21 mouse cellular contexts compared by ENCODE assay signal in genomic region chr8:125330638-125331037, GRCm38 (mm10).
A peak's percentile ranks its signal among the peaks of the same experiment; 100 is the strongest.
DNase-seq lines count a peak whose midpoint lies in the region; ATAC-seq and TF ChIP-seq lines count a peak whose summit lies in the region.
"Had no signal": no experiment of that assay in that cellular context is flagged by ENCODE, and none has a peak within 500 bp of the region (broad histone marks: within the 10 kb centered on the region; RNA-seq: fewer than 3 reads in every experiment).

No protein-coding gene starts in this region.

- peak overlapping the region; percentile 76 for H3K27ac ChIP-seq in heart, embryonic 12.5 days (ENCODE audit: poor library complexity, severe bottlenecking)
- H3K27ac ChIP-seq in midbrain, embryonic 11.5 days (ENCODE audit: low read depth, low read length) = no peak overlapping the region; the same call in 1 of the 2 replicates
- H3K27ac ChIP-seq in midbrain, embryonic 15.5 days = no peak overlapping the region
- peak overlapping the region; percentile 40 for H3K27ac ChIP-seq in heart, postnatal 0 days (ENCODE audit: low read depth)
- H3K27ac ChIP-seq: hindbrain, postnatal 0 days; kidney, embryonic 15.5 days; limb, embryonic 13.5 days; liver, embryonic 13.5 days; stomach, postnatal 0 days had no signal

- no peak overlapping the region for H3K4me2 ChIP-seq in heart, embryonic 12.5 days
- H3K4me2 ChIP-seq in midbrain, embryonic 11.5 days = no peak overlapping the region
- H3K4me2 ChIP-seq in midbrain, embryonic 15.5 days = no peak overlapping the region
- H3K4me2 ChIP-seq in heart, postnatal 0 days (ENCODE audit: low read depth, low read length) = no peak overlapping the region
- H3K4me2 ChIP-seq: kidney, embryonic 15.5 days; limb, embryonic 13.5 days; liver, embryonic 13.5 days; lung, embryonic 14.5 days had no signal

- peaks cover 53% of the 10 kb centered on the region for H3K4me1 ChIP-seq in heart, embryonic 12.5 days (replicated peaks)
- H3K4me1 ChIP-seq in midbrain, embryonic 11.5 days (ENCODE audit: control insufficient read depth, insufficient read depth, low read length) = peaks cover 9% of the 10 kb centered on the region
- H3K4me1 ChIP-seq in midbrain, embryonic 15.5 days = peaks cover 17% of the 10 kb centered on the region
- peaks cover 26% of the 10 kb centered on the region for H3K4me1 ChIP-seq in heart, postnatal 0 days (ENCODE audit: control insufficient read depth, insufficient read depth)
- H3K4me1 ChIP-seq: liver, embryonic 13.5 days had no signal

- whole genome bisulfite sequencing in heart, embryonic 12.5 days = 30% methylated on average over 6 of the region's 6 CpGs
- 57% methylated on average over 6 of the region's 6 CpGs for WGBS in midbrain, embryonic 11.5 days
- 31% methylated on average over 6 of the region's 6 CpGs for WGBS in midbrain, embryonic 15.5 days
- WGBS in heart, postnatal 0 days = 30% methylated on average over 6 of the region's 6 CpGs

- H3K36me3 ChIP-seq in heart, embryonic 12.5 days = no peaks in the 10 kb centered on the region
- no peaks in the 10 kb centered on the region for H3K36me3 ChIP-seq in midbrain, embryonic 11.5 days (ENCODE audit: control insufficient read depth, insufficient read depth, low read length)
- H3K36me3 ChIP-seq in midbrain, embryonic 15.5 days (replicated peaks) = no peaks in the 10 kb centered on the region
- H3K36me3 ChIP-seq in heart, postnatal 0 days (replicated peaks; ENCODE audit: control insufficient read depth, insufficient read depth, low read length) = no peaks in the 10 kb centered on the region
- H3K36me3 ChIP-seq: embryonic facial prominence, embryonic 10.5 days; kidney, embryonic 15.5 days; limb, embryonic 13.5 days; liver, embryonic 13.5 days had no signal

- TF ChIP-seq CTCF in heart, postnatal 0 days (IDR thresholded peaks at IDR 0.05; ENCODE audit: low read depth) = no peak

- H3K4me3 ChIP-seq in heart, embryonic 12.5 days = no peak overlapping the region
- H3K4me3 ChIP-seq in midbrain, embryonic 11.5 days (ENCODE audit: low read depth, low read length) = no peak overlapping the region
- H3K4me3 ChIP-seq in midbrain, embryonic 15.5 days = no peak overlapping the region
- H3K4me3 ChIP-seq in heart, postnatal 0 days (ENCODE audit: low read depth, low read length) = no peak overlapping the region
- H3K4me3 ChIP-seq: embryonic facial prominence, embryonic 10.5 days; kidney, embryonic 15.5 days; limb, embryonic 13.5 days; liver, embryonic 13.5 days had no signal

- 0 out of 2 replicates have a peak, but pooled peaks cover 5% of the 10 kb centered on the region for H3K9me3 ChIP-seq in heart, embryonic 12.5 days (replicated peaks)
- no peaks in the 10 kb centered on the region for H3K9me3 ChIP-seq in midbrain, embryonic 11.5 days (ENCODE audit: control insufficient read depth, low read length)
- no peaks in the 10 kb centered on the region for H3K9me3 ChIP-seq in midbrain, embryonic 15.5 days
- H3K9me3 ChIP-seq in heart, postnatal 0 days (replicated peaks; ENCODE audit: control insufficient read depth, low read length) = no peaks in the 10 kb centered on the region
- H3K9me3 ChIP-seq: embryonic facial prominence, embryonic 10.5 days; kidney, embryonic 15.5 days; limb, embryonic 13.5 days; liver, embryonic 13.5 days had no signal

- no peaks in the 10 kb centered on the region for H3K27me3 ChIP-seq in heart, embryonic 12.5 days (replicated peaks)
- H3K27me3 ChIP-seq in midbrain, embryonic 11.5 days (ENCODE audit: control insufficient read depth, insufficient read depth, low read length) = peaks cover 5% of the 10 kb centered on the region
- H3K27me3 ChIP-seq in midbrain, embryonic 15.5 days (replicated peaks) = peaks cover 25% of the 10 kb centered on the region
- no peaks in the 10 kb centered on the region for H3K27me3 ChIP-seq in heart, postnatal 0 days (ENCODE audit: control insufficient read depth, insufficient read depth, low read length)
- H3K27me3 ChIP-seq: kidney, embryonic 15.5 days; liver, embryonic 13.5 days had no signal

- no peak for DNase-seq in heart, adult 11 months
- no peak for DNase-seq in midbrain, embryonic 11.5 days (ENCODE audit: low spot score, missing footprints)
- DNase-seq in heart, postnatal 0 days (ENCODE audit: low spot score) = no peak
- no peak for DNase-seq in layer of hippocampus, adult 9-10 months (ENCODE audit: low spot score)
- DNase-seq in ovary, adult 18-20 months (ENCODE audit: low spot score) = no peak
- DNase-seq: adrenal gland, adult 2 months; cerebellum, adult 9-10 months; forebrain, postnatal 0 days; gastrocnemius, postnatal 36 days; liver, embryonic 13.5 days; lung, embryonic 14.5 days; lung, postnatal 4 days; right cerebral cortex, postnatal 4 days had no signal

- TF ChIP-seq EP300 in heart, postnatal 0 days (IDR thresholded peaks at IDR 0.05; ENCODE audit: low read depth) = no peak

- peak; percentile 51; the same call in 1 of the 2 replicates for ATAC-seq in heart, embryonic 12.5 days (ENCODE audit: insufficient number of reproducible peaks, low FRiP score)
- peak; percentile 24; the same call in 1 of the 2 replicates for ATAC-seq in midbrain, embryonic 11.5 days (ENCODE audit: low FRiP score)
- no peak; the same call in 1 of the 2 replicates for ATAC-seq in midbrain, embryonic 15.5 days (replicated peaks)
- ATAC-seq in heart, postnatal 0 days (ENCODE audit: insufficient read depth, low read depth) = peak; percentile 69
- ATAC-seq: forebrain, postnatal 0 days; hindbrain, postnatal 0 days; intestine, postnatal 0 days had no signal

- no peak overlapping the region for H3K9ac ChIP-seq in heart, embryonic 12.5 days
- H3K9ac ChIP-seq in midbrain, embryonic 11.5 days (ENCODE audit: low read length) = no peak overlapping the region
- H3K9ac ChIP-seq in midbrain, embryonic 15.5 days = no peak overlapping the region
- H3K9ac ChIP-seq in heart, postnatal 0 days (replicated peaks; ENCODE audit: low read depth, low read length) = no peak overlapping the region
- H3K9ac ChIP-seq: forebrain, postnatal 0 days; kidney, embryonic 15.5 days; limb, embryonic 13.5 days; liver, embryonic 13.5 days; lung, embryonic 14.5 days had no signal

Comparison
In these comparisons a context has a peak if more than half of its experiments do, and no peak if none do; other contexts are left out.
1. H3K27ac ChIP-seq: peak in heart, embryonic 12.5 days (single experiment) and heart, postnatal 0 days (single experiment); none in midbrain, embryonic 11.5 days (single experiment) and midbrain, embryonic 15.5 days (single experiment).